Mouse (Mus musculus): ENCODE results near the gene Ephb1.

GRCm38 (mm10) chr9:102155876-102156275 is 198.6 kb downstream of the Ephb1 start:
- no peak for TF ChIP-seq POLR2AphosphoS2 (IDR thresholded peaks at IDR 0.05; ENCODE audit: low read depth, low read length)
- no peak for TF ChIP-seq POLR2A (IDR thresholded peaks at IDR 0.05; ENCODE audit: low read depth, low read length)
- TF ChIP-seq SMC3 (IDR thresholded peaks at IDR 0.05; ENCODE audit: low read depth, low read length), result no peak
- TF ChIP-seq ZKSCAN1 (IDR thresholded peaks at IDR 0.05; ENCODE audit: borderline replicate concordance, low read depth, low read length), result no peak
- TF ChIP-seq CTCF (conservative IDR thresholded peaks at IDR 0.05 in 1 of 2, IDR thresholded peaks at IDR 0.05 in 1 of 2; ENCODE audit: low read depth in 2 of 2, low read length in 2 of 2), result no peak
- no peak for TF ChIP-seq E2F4 (IDR thresholded peaks at IDR 0.05; ENCODE audit: insufficient replicate concordance, low read depth, low read length)
- TF ChIP-seq MXI1 (IDR thresholded peaks at IDR 0.05; ENCODE audit: low read depth, low read length), result no peak
- no peak for TF ChIP-seq UBTF (IDR thresholded peaks at IDR 0.05; ENCODE audit: low read depth, low read length)
- TF ChIP-seq EP300 (IDR thresholded peaks at IDR 0.05; ENCODE audit: low read length), result no peak
- TF ChIP-seq USF1 (IDR thresholded peaks at IDR 0.05; ENCODE audit: low read depth, low read length), result no peak

Measured in CH12.LX (cell line).